Mouse (Mus musculus) small intestine, adult 2 months (tissue): ENCODE results near the gene Vcp.

Experiments
- CTCF ChIP-seq: fragments of 200-500 bp; IDR thresholded peaks from 2 replicates; pipeline ENCODE4 v1.5.1; 2012; ENCODE audit warnings: low read depth, mild to moderate bottlenecking, control low read depth, inconsistent platforms, low read length, moderate library complexity, mixed read lengths; ENCODE audit not compliant: insufficient replicate concordance, insufficient read length; ENCODE audit errors: extremely low read depth
- POLR2A ChIP-seq: fragments of 200-500 bp; IDR thresholded peaks from 2 replicates; pipeline ENCODE4 v1.6.1; 2012; ENCODE audit warnings: low read depth, mild to moderate bottlenecking, control low read depth, inconsistent platforms, low read length, moderate library complexity

GRCm38 (mm10) chr4:42988296-42988695 is 12.0 kb downstream of the Vcp start:
- no peak for TF ChIP-seq CTCF
- no peak for TF ChIP-seq POLR2A
